ENCODE assay signal across 16 mouse cellular contexts in genomic region chr15:59187566-59187965, GRCm38 (mm10).
DNase-seq lines count a peak whose midpoint lies in the region; ATAC-seq and TF ChIP-seq lines count a peak whose summit lies in the region.
"Had no signal": no experiment of that assay in that cellular context is flagged by ENCODE, and none has a peak within 500 bp of the region (broad histone marks: within the 10 kb centered on the region; RNA-seq: fewer than 3 reads in every experiment).

No protein-coding gene starts in this region.

- H3K36me3 ChIP-seq in heart, embryonic 11.5 days (ENCODE audit: control insufficient read depth, insufficient read depth, low read length) = no peaks in the 10 kb centered on the region
- H3K36me3 ChIP-seq: embryonic facial prominence, embryonic 12.5 days; forebrain, embryonic 12.5 days; hindbrain, embryonic 15.5 days had no signal

- H3K9ac ChIP-seq in heart, embryonic 11.5 days (ENCODE audit: low read depth, low read length) = no peak overlapping the region
- H3K9ac ChIP-seq: embryonic facial prominence, embryonic 12.5 days; forebrain, embryonic 12.5 days; hindbrain, embryonic 15.5 days had no signal

- intact Hi-C loops in left cerebral cortex, adult 2 months (cut with DNase I) = no loop called here

- no peaks in the 10 kb centered on the region for H3K4me1 ChIP-seq in heart, embryonic 11.5 days (ENCODE audit: control insufficient read depth, insufficient read depth, low read length)

- ATAC-seq in heart, embryonic 11.5 days (replicated peaks; ENCODE audit: insufficient number of reproducible peaks, low FRiP score, low TSS enrichment) = no peak

- no peaks in the 10 kb centered on the region for H3K27me3 ChIP-seq in heart, embryonic 11.5 days (ENCODE audit: control insufficient read depth, insufficient read depth, low read length)
- H3K27me3 ChIP-seq: embryonic facial prominence, embryonic 12.5 days; hindbrain, embryonic 15.5 days had no signal

- no peak for TF ChIP-seq CTCF in left cerebral cortex, adult 2 months (IDR thresholded peaks at IDR 0.05)

- no peaks in the 10 kb centered on the region for H3K9me3 ChIP-seq in heart, embryonic 11.5 days (replicated peaks; ENCODE audit: control insufficient read depth, low read length)
- H3K9me3 ChIP-seq: embryonic facial prominence, embryonic 12.5 days; forebrain, embryonic 12.5 days; hindbrain, embryonic 15.5 days had no signal

- peak; percentile 88 for DNase-seq in heart, adult 11 months
- peak; percentile 21 to 35 for DNase-seq in kidney, postnatal 36 days
- no peak for DNase-seq in kidney, postnatal 25 days
- peak; percentile 43 for DNase-seq in lung, postnatal 25 days (ENCODE audit: low spot score)
- DNase-seq in lung, postnatal 14 days = no peak
- no peak for DNase-seq in left cerebral cortex, adult 2 months (ENCODE audit: extremely low spot score in 1 of 2, low spot score in 2 of 2)
- DNase-seq: adrenal gland, postnatal 10 days; cerebellum, adult 11 months; cerebellum, adult 8-10 months; cerebellum, postnatal 14 days; gastrocnemius, postnatal 14 days; heart, postnatal 10 days had no signal

- 69% methylated on average over 4 of the region's 4 CpGs for WGBS in heart, embryonic 11.5 days (ENCODE audit: insufficient replicate concordance)

- no peak overlapping the region for H3K4me3 ChIP-seq in heart, embryonic 11.5 days (ENCODE audit: low read depth, low read length)
- H3K4me3 ChIP-seq in left cerebral cortex, adult 2 months = no peak overlapping the region
- H3K4me3 ChIP-seq: embryonic facial prominence, embryonic 12.5 days; forebrain, embryonic 12.5 days; hindbrain, embryonic 15.5 days had no signal

- H3K27ac ChIP-seq in heart, embryonic 11.5 days (ENCODE audit: low read depth, low read length) = no peak overlapping the region
- no peak overlapping the region for H3K27ac ChIP-seq in left cerebral cortex, adult 2 months
- H3K27ac ChIP-seq: hindbrain, embryonic 15.5 days had no signal

- H3K4me2 ChIP-seq in heart, embryonic 11.5 days = no peak overlapping the region
- H3K4me2 ChIP-seq: embryonic facial prominence, embryonic 12.5 days; forebrain, embryonic 12.5 days; hindbrain, embryonic 15.5 days had no signal

Comparison
In these comparisons a context has a peak if more than half of its experiments do, and no peak if none do; other contexts are left out.
1. DNase-seq: peak in heart, adult 11 months (single experiment), kidney, postnatal 36 days (2 of 2) and lung, postnatal 25 days (single experiment); none in kidney, postnatal 25 days (0 of 2), lung, postnatal 14 days (single experiment) and left cerebral cortex, adult 2 months (0 of 2).